Mouse (Mus musculus) cortical plate, adult 2 months (tissue): ENCODE results near the gene Ctss.

Experiments
- CTCF ChIP-seq: fragments of 200-500 bp; IDR thresholded peaks from 2 replicates; pipeline ENCODE4 v1.5.1; 2011; ENCODE audit warnings: mild to moderate bottlenecking, control low read depth, low read length; ENCODE audit not compliant: insufficient read depth; ENCODE audit errors: extremely low read depth
- POLR2A ChIP-seq: fragments of 200-500 bp; IDR thresholded peaks from 2 replicates; pipeline ENCODE4 v1.6.1; 2011; ENCODE audit warnings: mild to moderate bottlenecking, low read length, control low read depth; ENCODE audit not compliant: insufficient read depth; ENCODE audit errors: extremely low read depth

GRCm38 (mm10) chr3:95490238-95490637 is 36.3 kb upstream of the Ctss start:
- no peak for TF ChIP-seq CTCF
- TF ChIP-seq POLR2A = no peak
